Mouse (Mus musculus): ENCODE measurements around the gene Sult1d1. TPM values are rescaled to one million over a fixed set of nuclear protein-coding genes. Genes with fewer than 3 reads are reported as not detected.

The Sult1d1 gene
- polyA plus RNA-seq (2012; rRNA removed), result 1.2 and 1.4 TPM in 2 replicates

DNA sequence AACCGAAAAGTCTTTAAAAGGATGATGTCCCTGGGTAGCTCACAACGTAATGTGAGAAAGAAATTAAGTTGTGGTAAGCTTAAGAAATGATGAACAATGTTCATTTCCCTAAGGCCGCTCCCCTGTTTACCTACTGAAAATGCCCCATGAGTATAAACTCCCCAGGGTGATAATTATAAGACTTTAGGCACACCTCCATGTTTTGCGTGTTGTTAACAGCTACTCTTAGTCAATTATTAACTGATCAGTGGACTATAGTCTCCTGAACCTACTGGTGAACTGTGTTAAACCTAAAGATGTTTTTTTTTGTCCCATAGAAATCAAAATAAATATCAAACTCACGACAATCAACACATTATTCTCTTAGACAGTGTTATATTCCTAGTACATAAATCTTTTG is at the start of gene Sult1d1:
Gene Sult1d1 (minus strand): TSS at position 183 of the 400 bp plus-strand sequence.

DNA sequence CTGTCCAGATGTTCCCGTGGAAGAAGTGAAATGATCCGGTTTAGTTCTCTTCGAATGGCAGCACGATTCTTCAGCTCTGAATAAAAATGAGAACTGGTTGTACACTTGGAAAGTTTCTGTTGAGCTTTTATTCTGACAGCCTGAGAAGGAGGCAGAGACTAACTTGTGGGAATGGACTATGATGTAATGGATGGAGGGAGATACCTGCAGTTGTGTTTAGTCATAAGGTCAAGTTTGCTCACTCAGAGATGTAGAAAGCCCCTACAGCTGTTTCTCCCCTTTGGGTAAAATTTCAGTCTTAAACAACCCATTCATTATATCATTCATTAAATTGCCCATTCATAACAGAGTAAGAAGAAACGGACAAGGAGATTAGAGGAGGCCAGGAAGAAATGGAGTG is 22.7 kb upstream of the Sult1d1 start, which contains the start of gene Sult1e1:
Gene Sult1e1 (minus strand): TSS at position 101 of the 400 bp plus-strand sequence.

DNA sequence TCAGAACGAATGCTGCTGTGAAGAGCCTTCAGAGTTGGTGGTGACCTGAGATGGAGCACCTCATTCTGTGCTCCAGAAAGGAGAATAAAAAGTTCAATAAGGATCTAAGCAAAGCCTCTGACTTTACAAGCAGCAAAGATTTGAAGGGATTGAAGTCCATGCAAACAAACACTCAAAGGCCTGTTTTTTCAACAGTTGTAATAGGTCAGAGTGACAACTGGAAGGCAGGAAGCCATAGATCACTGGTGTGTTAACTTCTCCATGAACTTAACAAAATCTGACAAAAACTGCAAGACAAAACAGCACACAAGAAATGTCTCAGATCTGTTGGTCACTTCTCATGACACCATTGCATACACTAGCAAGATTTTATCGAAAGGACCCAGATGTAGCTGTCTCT is 30.7 kb downstream of the Sult1d1 start, which contains the start of gene Sult1b1:
Gene Sult1b1 (minus strand): TSS at position 85 of the 400 bp plus-strand sequence.

Other genes with a start within 250 kb of the Sult1d1 start
- gene Ugt2a3, start 231.8 kb downstream of the Sult1d1 start, polyA plus RNA-seq (2012; rRNA removed), result not detected in 2 replicates
- not detected in 2 replicates for gene Ugt2b38, start 144.8 kb downstream of the Sult1d1 start, polyA plus RNA-seq (2012; rRNA removed)
- not detected in 2 replicates for gene Ugt2a2, start 86.8 kb downstream of the Sult1d1 start, polyA plus RNA-seq (2012; rRNA removed)
- not detected in 2 replicates for gene Gm43638, start 82.2 kb downstream of the Sult1d1 start, polyA plus RNA-seq (2012; rRNA removed)
- not detected in 2 replicates for gene Ugt2a1, start 78.2 kb downstream of the Sult1d1 start, polyA plus RNA-seq (2012; rRNA removed)
- gene Sult1b1, start 30.8 kb downstream of the Sult1d1 start, polyA plus RNA-seq (2012; rRNA removed), result 0.54 and 0.56 TPM in 2 replicates
- not detected in 2 replicates for gene Sult1e1, start 22.6 kb upstream of the Sult1d1 start, polyA plus RNA-seq (2012; rRNA removed)
- gene Csn1s1, start 97.2 kb upstream of the Sult1d1 start, polyA plus RNA-seq (2012; rRNA removed), result not detected in 2 replicates
- not detected in 2 replicates for gene Csn2, start 130.6 kb upstream of the Sult1d1 start, polyA plus RNA-seq (2012; rRNA removed)
- gene Csn1s2a, start 205.5 kb upstream of the Sult1d1 start, polyA plus RNA-seq (2012; rRNA removed), result not detected in 2 replicates
- gene Csn1s2b, start 239.1 kb upstream of the Sult1d1 start, polyA plus RNA-seq (2012; rRNA removed), result not detected in 2 replicates